Mouse (Mus musculus) adrenal gland, postnatal 4 days (tissue): ENCODE results near the gene Vps41. TPM values are rescaled to one million over a fixed set of nuclear protein-coding genes. Genes with fewer than 3 reads are reported as not detected.

Experiments
- DNase-seq, 2 experiments: peaks; one replicate each; pipeline ENCODE4 v3.0.0; 2021 to 2022; ENCODE audit warnings: low spot score in 2 of 2, mixed read lengths in 2 of 2
- total RNA-seq, 2 experiments: library from RNA; stranded (reverse); gene quantifications; 2 replicates each; pipeline ENCODE4 v1.2.3; 2021

The Vps41 gene
- total RNA-seq, 2 experiments from 2014 or later, result 74.8 to 76.4 TPM

GRCm38 (mm10) chr13:18791314-18791713 is 74.2 kb downstream of the Vps41 start:
- no peak for DNase-seq

GRCm38 (mm10) chr13:18791724-18792123 is 74.6 kb downstream of the Vps41 start:
- DNase-seq, result no peak

- no peak for DNase-seq
These were observed 77.4 kb downstream of the Vps41 start for GRCm38 (mm10) chr13:18794454-18794853.

- no peak for DNase-seq
These were observed 80.5 kb downstream of the Vps41 start for GRCm38 (mm10) chr13:18797555-18797954.

- no peak for DNase-seq
These were observed 83.3 kb downstream of the Vps41 start for GRCm38 (mm10) chr13:18800434-18800833.

- no peak for DNase-seq
These were observed 92.4 kb downstream of the Vps41 start for GRCm38 (mm10) chr13:18809465-18809864.

- DNase-seq, result peak in 1 of 2 experiments; percentile 26
These were observed 93.0 kb downstream of the Vps41 start for GRCm38 (mm10) chr13:18809978-18810675.

- no peak for DNase-seq
These were observed 107.5 kb downstream of the Vps41 start for GRCm38 (mm10) chr13:18824420-18825123.

- DNase-seq, result no peak
These were observed 109.9 kb downstream of the Vps41 start for GRCm38 (mm10) chr13:18827029-18827428.

GRCm38 (mm10) chr13:18830486-18830885 is 113.4 kb downstream of the Vps41 start:
- no peak for DNase-seq

GRCm38 (mm10) chr13:18839231-18839630 is 122.1 kb downstream of the Vps41 start:
- no peak for DNase-seq

GRCm38 (mm10) chr13:18840366-18840765 is 123.3 kb downstream of the Vps41 start:
- no peak for DNase-seq

GRCm38 (mm10) chr13:18841019-18841418 is 123.9 kb downstream of the Vps41 start:
- DNase-seq, result no peak

- no peak for DNase-seq
These were observed 124.7 kb downstream of the Vps41 start for GRCm38 (mm10) chr13:18841752-18842282.

GRCm38 (mm10) chr13:18842556-18842955 is 125.5 kb downstream of the Vps41 start:
- DNase-seq, result no peak

- DNase-seq, result no peak
These were observed 126.5 kb downstream of the Vps41 start for GRCm38 (mm10) chr13:18843546-18843945.

- DNase-seq, result no peak
These were observed 130.3 kb downstream of the Vps41 start for GRCm38 (mm10) chr13:18847386-18847785.

- no peak for DNase-seq
These were observed 132.5 kb downstream of the Vps41 start for GRCm38 (mm10) chr13:18849563-18849962.

GRCm38 (mm10) chr13:18851182-18851581 is 134.1 kb downstream of the Vps41 start:
- DNase-seq, result no peak

- no peak for DNase-seq
These were observed 135.6 kb downstream of the Vps41 start for GRCm38 (mm10) chr13:18852718-18853117.

- DNase-seq, result no peak
These were observed 139.1 kb downstream of the Vps41 start for GRCm38 (mm10) chr13:18856026-18856802.

GRCm38 (mm10) chr13:18858183-18858582 is 141.1 kb downstream of the Vps41 start:
- no peak for DNase-seq
